Mouse (Mus musculus): ENCODE measurements at regions not wholly inside any gene's neighbourhood (a gene's known extent, or its start where the extent isn't known, plus 50 kb on each side); places are given as distances from the start of the nearest gene placed in this dataset.

GRCm38 (mm10) chr10:102689966-102690365, 177.9 kb downstream of the Rassf9 start:
- DNase-seq, result no peak

GRCm38 (mm10) chr10:102686667-102687397, 174.8 kb downstream of the Rassf9 start:
- DNase-seq, result no peak

- DNase-seq, result no peak
Observed at GRCm38 (mm10) chr10:102685833-102686434, 173.9 kb downstream of the Rassf9 start.

- DNase-seq, result no peak
Observed at GRCm38 (mm10) chr10:102667359-102667758, 155.3 kb downstream of the Rassf9 start.

- DNase-seq, result no peak
Observed at GRCm38 (mm10) chr10:102659683-102660082, 147.7 kb downstream of the Rassf9 start.

GRCm38 (mm10) chr10:102636507-102636906, 124.5 kb downstream of the Rassf9 start:
- DNase-seq, result no peak

- DNase-seq, result no peak
Observed at GRCm38 (mm10) chr10:102633438-102633837, 121.4 kb downstream of the Rassf9 start.

- DNase-seq, result no peak
Observed at GRCm38 (mm10) chr10:102628609-102629008, 116.6 kb downstream of the Rassf9 start.

- DNase-seq, result no peak
Observed at GRCm38 (mm10) chr10:102623895-102624294, 111.9 kb downstream of the Rassf9 start.

- DNase-seq, result no peak
Observed at GRCm38 (mm10) chr10:102622583-102623008, 110.6 kb downstream of the Rassf9 start.

- DNase-seq, result no peak
Observed at GRCm38 (mm10) chr10:102618711-102619110, 106.7 kb downstream of the Rassf9 start.

- DNase-seq, result no peak
Observed at GRCm38 (mm10) chr10:102615962-102616595, 104.1 kb downstream of the Rassf9 start.

All from cerebellum, postnatal 36 days (tissue).